Mouse (Mus musculus): ENCODE data around the gene Olfr702. TPM values are rescaled to one million over a fixed set of nuclear protein-coding genes. Genes with fewer than 3 reads are reported as not detected.

The Olfr702 gene
- total RNA-seq (2021), result not detected
- polyA plus RNA-seq (2012; rRNA removed), result not detected in 2 replicates
- long read RNA-seq, result 0 reads

DNA sequence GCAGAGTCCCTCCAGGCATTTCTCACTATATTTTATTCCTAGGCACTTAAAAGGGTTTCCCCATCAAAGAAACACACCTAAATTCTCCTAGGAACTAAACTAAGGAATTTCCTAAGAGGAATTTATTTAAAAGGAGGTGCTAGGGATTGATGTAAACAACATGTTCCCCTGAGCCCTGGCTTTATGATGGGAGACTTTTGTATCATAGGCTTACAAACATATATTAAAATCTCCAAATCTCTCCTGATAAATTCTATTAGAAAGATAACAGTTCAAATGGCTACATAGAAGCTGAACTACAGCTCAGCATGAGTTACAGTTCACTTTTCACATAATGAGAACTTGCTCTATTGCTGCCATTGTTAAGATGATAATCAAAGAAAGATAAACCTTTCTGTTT is at the start of gene Olfr702:
Gene Olfr702 (minus strand): TSS at position 101 of the 400 bp plus-strand sequence.
- intact Hi-C loops (cut with DNase I), result no loop called here
- Histone ChIP-seq H3K4me3 (no peak within 1 kb of the TSS), H3K36me3 (ENCODE audit: control insufficient read depth, insufficient read depth, low read length) (no peaks in the 10 kb centered on the region), H3K4me1 (ENCODE audit: control insufficient read depth, insufficient read depth, low read length) (no peaks in the 10 kb centered on the region), H3K27ac (no peak within 1 kb of the TSS), H3K27me3 (ENCODE audit: control insufficient read depth, insufficient read depth, low read length) (no peaks in the 10 kb centered on the region), H3K9ac (ENCODE audit: low read depth, low read length) (no peak within 1 kb of the TSS), H3K79me2 (replicated peaks; ENCODE audit: control insufficient read depth, insufficient read depth, low read length) (no peaks in the 10 kb centered on the region)
- TF ChIP-seq EP300 (IDR thresholded peaks at IDR 0.05; ENCODE audit: insufficient read depth, low read depth, low read length) (no peak), CTCF (IDR thresholded peaks at IDR 0.05) (no peak), POLR2A (IDR thresholded peaks at IDR 0.05; ENCODE audit: insufficient read depth, low read depth, low read length) (no peak)
- DNase-seq, result no peak

DNA sequence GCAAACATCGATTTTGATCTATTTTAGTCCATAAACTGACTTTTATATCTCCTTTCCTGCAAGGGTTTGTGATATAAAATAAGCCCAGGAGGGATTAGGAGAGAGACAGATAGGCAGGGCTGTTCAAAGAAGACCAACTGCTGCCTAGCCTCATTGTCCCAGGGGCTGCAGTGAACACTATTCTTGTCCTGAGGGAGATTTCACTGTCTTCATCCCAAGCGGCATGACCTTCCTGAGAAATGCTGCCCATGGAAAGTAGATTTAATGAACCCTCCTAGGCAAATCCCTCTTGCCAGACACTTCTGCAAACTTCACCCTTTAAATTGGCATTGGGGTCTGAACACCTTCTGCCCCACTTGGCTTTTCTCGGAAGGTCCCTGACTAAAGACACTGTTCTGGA is 43.1 kb upstream of the Olfr702 start, which contains the start of gene Olfr705:
Gene Olfr705 (minus strand): TSS at position 101 of the 400 bp plus-strand sequence.
- intact Hi-C loops (cut with DNase I), result no loop called here
- no peaks in the 10 kb centered on the region for H3K4me1 ChIP-seq (ENCODE audit: control insufficient read depth, insufficient read depth, low read length)
- H3K4me3 ChIP-seq, result no peak within 1 kb of the TSS
- no peaks in the 10 kb centered on the region for H3K79me2 ChIP-seq (replicated peaks; ENCODE audit: control insufficient read depth, insufficient read depth, low read length)
- H3K27ac ChIP-seq, result no peak within 1 kb of the TSS
- no peaks in the 10 kb centered on the region for H3K36me3 ChIP-seq (ENCODE audit: control insufficient read depth, insufficient read depth, low read length)
- DNase-seq, result no peak
- no peaks in the 10 kb centered on the region for H3K27me3 ChIP-seq (ENCODE audit: control insufficient read depth, insufficient read depth, low read length)
- no peak within 1 kb of the TSS for H3K9ac ChIP-seq (ENCODE audit: low read depth, low read length)
- WGBS, result 73% methylated on average over 3 of the region's 3 CpGs
- no peak for TF ChIP-seq CTCF (IDR thresholded peaks at IDR 0.05)
- TF ChIP-seq POLR2A (IDR thresholded peaks at IDR 0.05; ENCODE audit: insufficient read depth, low read depth, low read length), result no peak
- TF ChIP-seq EP300 (IDR thresholded peaks at IDR 0.05; ENCODE audit: insufficient read depth, low read depth, low read length), result no peak

DNA sequence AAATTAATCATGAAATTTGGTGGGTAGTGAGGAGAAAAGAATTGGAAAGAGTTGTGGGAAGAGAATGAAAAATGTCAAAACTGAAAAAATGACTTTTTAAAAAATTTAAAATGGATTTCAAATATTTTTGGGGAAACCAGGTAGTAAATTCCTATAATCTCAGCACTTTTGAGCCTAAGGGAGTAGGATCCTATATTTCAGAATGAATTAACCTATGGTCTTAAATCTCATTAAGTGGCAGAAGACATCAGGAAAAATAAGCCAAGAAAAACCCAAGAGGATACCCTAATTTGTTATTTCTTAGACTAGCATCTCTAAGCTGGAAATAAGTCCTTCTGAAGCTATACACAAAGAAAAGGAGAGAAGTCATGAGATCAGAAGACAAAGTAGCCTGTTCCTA is 29.2 kb upstream of the Olfr702 start, which contains the start of gene Olfr704:
Gene Olfr704 (plus strand): TSS at position 301 of the 400 bp plus-strand sequence.
- H3K9ac ChIP-seq (ENCODE audit: low read depth, low read length), result no peak within 1 kb of the TSS
- no peaks in the 10 kb centered on the region for H3K4me1 ChIP-seq (ENCODE audit: control insufficient read depth, insufficient read depth, low read length)
- H3K79me2 ChIP-seq (replicated peaks; ENCODE audit: control insufficient read depth, insufficient read depth, low read length), result no peaks in the 10 kb centered on the region
- no peak within 1 kb of the TSS for H3K4me3 ChIP-seq
- no peak within 1 kb of the TSS for H3K27ac ChIP-seq
- H3K27me3 ChIP-seq (ENCODE audit: control insufficient read depth, insufficient read depth, low read length), result no peaks in the 10 kb centered on the region
- intact Hi-C loops (cut with DNase I), result no loop called here
- DNase-seq, result no peak
- H3K36me3 ChIP-seq (ENCODE audit: control insufficient read depth, insufficient read depth, low read length), result no peaks in the 10 kb centered on the region
- no peak for TF ChIP-seq CTCF (IDR thresholded peaks at IDR 0.05)
- TF ChIP-seq POLR2A (IDR thresholded peaks at IDR 0.05; ENCODE audit: insufficient read depth, low read depth, low read length), result no peak
- TF ChIP-seq EP300 (IDR thresholded peaks at IDR 0.05; ENCODE audit: insufficient read depth, low read depth, low read length), result no peak

- Histone ChIP-seq H3K36me3 (ENCODE audit: control insufficient read depth, insufficient read depth, low read length) (no peaks in the 10 kb centered on the region), H3K4me3 (no peak within 1 kb of the TSS), H3K27ac (no peak within 1 kb of the TSS), H3K79me2 (replicated peaks; ENCODE audit: control insufficient read depth, insufficient read depth, low read length) (no peaks in the 10 kb centered on the region), H3K4me1 (ENCODE audit: control insufficient read depth, insufficient read depth, low read length) (no peaks in the 10 kb centered on the region), H3K9ac (ENCODE audit: low read depth, low read length) (no peak within 1 kb of the TSS), H3K27me3 (ENCODE audit: control insufficient read depth, insufficient read depth, low read length) (no peaks in the 10 kb centered on the region)
- 48% methylated on average over 2 of the region's 2 CpGs for WGBS
- no peak for DNase-seq
- intact Hi-C loops (cut with DNase I), result no loop called here
- TF ChIP-seq POLR2A (IDR thresholded peaks at IDR 0.05; ENCODE audit: insufficient read depth, low read depth, low read length) (no peak), EP300 (IDR thresholded peaks at IDR 0.05; ENCODE audit: insufficient read depth, low read depth, low read length) (no peak), CTCF (IDR thresholded peaks at IDR 0.05) (no peak)
Observed at GRCm38 (mm10) chr7:106843060-106843459, 9.4 kb upstream of the Olfr702 start, which contains the start of gene Olfr703. Olfr703 (plus strand) TSS chr7:106843360.

DNA sequence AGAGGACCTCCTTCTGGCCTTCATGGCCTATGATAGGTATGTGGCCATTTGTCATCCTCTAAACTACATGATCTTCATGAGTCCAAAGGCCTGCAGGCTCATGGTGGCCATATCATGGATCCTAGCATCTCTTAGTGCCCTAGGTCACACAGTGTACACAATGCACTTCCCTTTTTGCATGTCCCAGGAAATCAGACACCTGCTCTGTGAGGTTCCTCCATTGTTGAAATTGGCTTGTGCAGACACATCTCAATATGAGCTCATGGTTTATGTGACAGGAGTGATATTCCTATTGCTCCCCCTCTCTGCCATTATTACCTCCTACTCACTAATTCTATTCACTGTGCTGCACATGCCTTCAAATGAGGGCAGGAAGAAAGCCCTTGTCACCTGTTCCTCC is 15.3 kb downstream of the Olfr702 start:
- Histone ChIP-seq H3K9ac (ENCODE audit: low read depth, low read length) (no peak overlapping the region), H3K79me2 (replicated peaks; ENCODE audit: control insufficient read depth, insufficient read depth, low read length) (no peaks in the 10 kb centered on the region), H3K36me3 (ENCODE audit: control insufficient read depth, insufficient read depth, low read length) (no peaks in the 10 kb centered on the region), H3K4me1 (ENCODE audit: control insufficient read depth, insufficient read depth, low read length) (no peaks in the 10 kb centered on the region), H3K27me3 (ENCODE audit: control insufficient read depth, insufficient read depth, low read length) (no peaks in the 10 kb centered on the region), H3K27ac (no peak overlapping the region), H3K4me3 (no peak overlapping the region)
- no peak for DNase-seq
- intact Hi-C loops (cut with DNase I), result no loop called here
- TF ChIP-seq CTCF (IDR thresholded peaks at IDR 0.05) (no peak), EP300 (IDR thresholded peaks at IDR 0.05; ENCODE audit: insufficient read depth, low read depth, low read length) (no peak), POLR2A (IDR thresholded peaks at IDR 0.05; ENCODE audit: insufficient read depth, low read depth, low read length) (no peak)

- H3K9ac ChIP-seq (ENCODE audit: low read depth, low read length), result no peak overlapping the region
- H3K36me3 ChIP-seq (ENCODE audit: control insufficient read depth, insufficient read depth, low read length), result no peaks in the 10 kb centered on the region
- DNase-seq, result no peak
- H3K4me3 ChIP-seq, result no peak overlapping the region
- H3K27ac ChIP-seq, result no peak overlapping the region
- 25% methylated on average over 2 of the region's 2 CpGs for whole genome bisulfite sequencing
- intact Hi-C loops (cut with DNase I), result no loop called here
- no peaks in the 10 kb centered on the region for H3K27me3 ChIP-seq (ENCODE audit: control insufficient read depth, insufficient read depth, low read length)
- H3K4me1 ChIP-seq (ENCODE audit: control insufficient read depth, insufficient read depth, low read length), result no peaks in the 10 kb centered on the region
- TF ChIP-seq CTCF (IDR thresholded peaks at IDR 0.05) (peak; percentile 61), EP300 (IDR thresholded peaks at IDR 0.05; ENCODE audit: insufficient read depth, low read depth, low read length) (no peak), POLR2A (IDR thresholded peaks at IDR 0.05; ENCODE audit: insufficient read depth, low read depth, low read length) (no peak)
- H3K79me2 ChIP-seq (replicated peaks; ENCODE audit: control insufficient read depth, insufficient read depth, low read length), result no peaks in the 10 kb centered on the region
Observed at GRCm38 (mm10) chr7:106815775-106816174, 17.9 kb downstream of the Olfr702 start.

Measured in heart, adult 2 months (tissue).